Mouse (Mus musculus) stomach, embryonic 15.5 days (tissue): ENCODE data around the gene Akr1b3. TPM values are rescaled to one million over a fixed set of nuclear protein-coding genes. Genes with fewer than 3 reads are reported as not detected.
"Not testable (repeated sequence)": the region's sequence is repeated elsewhere in the genome, so short reads cannot be mapped to it uniquely, and the experiment has no call there.

Source experiments
- ATAC-seq: fragments of 200-750 bp; cut with Nextera tagmentation; 2 replicates; pipeline ENCODE4 v1.8.0; 2017; ENCODE audit warnings: low read depth, moderate number of reproducible peaks, moderate TSS enrichment; ENCODE audit not compliant: insufficient read depth, low FRiP score
- H3K27ac ChIP-seq: fragments of 300-500 bp; sonication (generic); 2 replicates; pipeline ENCODE4 v1.5.1; 2015; ENCODE audit warnings: mild to moderate bottlenecking, inconsistent platforms
- H3K27me3 ChIP-seq: fragments of 300-500 bp; sonication (generic); replicated peaks from 2 replicates; pipeline ENCODE4 v1.6.1; 2015; ENCODE audit warnings: inconsistent platforms
- H3K36me3 ChIP-seq: fragments of 300-500 bp; sonication (generic); 2 replicates; pipeline ENCODE4 v1.6.1; 2015; ENCODE audit warnings: inconsistent platforms
- H3K4me1 ChIP-seq: fragments of 300-500 bp; sonication (generic); 2 replicates; pipeline ENCODE4 v1.6.1; 2015; ENCODE audit warnings: inconsistent platforms
- H3K4me2 ChIP-seq: fragments of 300-500 bp; sonication (generic); 2 replicates; pipeline ENCODE4 v1.6.1; 2015; ENCODE audit warnings: mild to moderate bottlenecking, inconsistent platforms
- H3K4me3 ChIP-seq: fragments of 300-500 bp; sonication (generic); replicated peaks from 2 replicates; pipeline ENCODE4 v1.5.1; 2015; ENCODE audit warnings: inconsistent platforms
- H3K9ac ChIP-seq: fragments of 300-500 bp; sonication (generic); 2 replicates; pipeline ENCODE4 v1.6.1; 2015; ENCODE audit warnings: inconsistent platforms
- H3K9me3 ChIP-seq: fragments of 300-500 bp; sonication (generic); 2 replicates; pipeline ENCODE4 v1.6.1; 2016; ENCODE audit warnings: inconsistent platforms
- WGBS: fragments of 180-500 bp; shearing (Covaris S2); methylation state at CpG from one replicate; pipeline ENCODE4 v1.1.7; 2015; 5-methylcytosine and 5-hydroxymethylcytosine counted together
- polyA plus RNA-seq: library from polyadenylated mRNA; unstranded; fragments of >200 nt; fragmentation: Nextera tagmentation; extraction: Ambion mirVana; gene quantifications from 2 replicates; pipeline ENCODE4 v1.2.1, GENCODE M21; 2015

The Akr1b3 gene
- 110 and 134 TPM in 2 replicates for polyA plus RNA-seq

DNA sequence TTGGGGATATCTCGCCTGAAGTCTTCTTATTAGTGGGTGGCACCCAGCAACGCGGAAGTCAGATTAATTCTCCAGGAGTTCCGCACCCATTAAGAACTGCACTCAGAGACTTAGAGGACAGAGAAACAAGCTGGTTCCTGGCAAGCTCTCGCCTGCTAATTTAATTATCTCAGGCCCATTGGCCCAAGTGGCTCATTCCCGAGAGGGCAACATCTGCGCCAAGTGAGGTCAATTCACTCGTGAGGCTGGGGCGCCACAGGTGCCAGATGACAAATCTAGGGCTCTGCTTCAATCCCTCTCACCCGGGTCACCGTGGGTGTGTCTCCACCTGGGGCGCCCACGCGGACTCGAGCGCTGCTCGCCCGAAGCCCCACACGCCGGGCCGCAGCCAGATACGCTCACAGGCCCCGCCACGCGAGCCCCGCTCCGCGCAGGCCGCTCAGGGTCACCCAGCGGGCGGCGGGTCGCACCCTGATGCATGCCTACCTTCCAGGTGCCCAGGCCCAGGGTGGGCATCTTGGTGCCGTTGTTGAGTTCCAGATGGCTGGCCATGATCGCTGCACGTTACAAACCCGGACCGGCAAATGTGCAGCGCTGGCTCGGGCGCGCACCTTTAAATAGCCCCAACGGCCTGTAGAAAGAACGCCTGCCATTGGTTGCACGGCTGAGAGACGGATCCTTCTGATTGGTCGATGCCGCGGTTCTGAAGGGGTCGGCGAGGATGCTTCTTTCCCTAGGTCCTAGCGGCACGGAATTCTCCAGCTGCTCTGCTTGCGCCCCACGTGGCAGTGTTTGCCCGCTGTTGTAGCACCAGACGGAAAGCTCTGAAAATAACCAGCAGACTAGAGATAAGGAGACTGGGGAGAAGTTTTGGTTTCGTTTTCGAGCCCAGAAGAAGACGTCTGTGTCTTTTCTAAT is at the start of gene Akr1b3:
TSS of gene Akr1b3 (minus strand) at position 625 of the 918 bp plus-strand sequence.
- 1% methylated on average over 60 of the region's 60 CpGs for whole genome bisulfite sequencing
- H3K27me3 ChIP-seq, result no peaks in the 10 kb centered on the region
- H3K36me3 ChIP-seq, result no peaks in the 10 kb centered on the region; the same call in 1 of the 2 replicates
- H3K9ac ChIP-seq, result peak within 1 kb of the TSS; percentile 53; the same call in 1 of the 2 replicates
- H3K4me3 ChIP-seq, result peak within 1 kb of the TSS; percentile 76
- H3K4me2 ChIP-seq, result peak within 1 kb of the TSS; percentile 92
- peak; percentile 99 for ATAC-seq
- H3K9me3 ChIP-seq, result no peaks in the 10 kb centered on the region
- H3K4me1 ChIP-seq, result 0 out of 2 replicates have a peak, but pooled peaks cover 4% of the 10 kb centered on the region
- peak within 1 kb of the TSS; percentile 57; the same call in 1 of the 2 replicates for H3K27ac ChIP-seq

DNA sequence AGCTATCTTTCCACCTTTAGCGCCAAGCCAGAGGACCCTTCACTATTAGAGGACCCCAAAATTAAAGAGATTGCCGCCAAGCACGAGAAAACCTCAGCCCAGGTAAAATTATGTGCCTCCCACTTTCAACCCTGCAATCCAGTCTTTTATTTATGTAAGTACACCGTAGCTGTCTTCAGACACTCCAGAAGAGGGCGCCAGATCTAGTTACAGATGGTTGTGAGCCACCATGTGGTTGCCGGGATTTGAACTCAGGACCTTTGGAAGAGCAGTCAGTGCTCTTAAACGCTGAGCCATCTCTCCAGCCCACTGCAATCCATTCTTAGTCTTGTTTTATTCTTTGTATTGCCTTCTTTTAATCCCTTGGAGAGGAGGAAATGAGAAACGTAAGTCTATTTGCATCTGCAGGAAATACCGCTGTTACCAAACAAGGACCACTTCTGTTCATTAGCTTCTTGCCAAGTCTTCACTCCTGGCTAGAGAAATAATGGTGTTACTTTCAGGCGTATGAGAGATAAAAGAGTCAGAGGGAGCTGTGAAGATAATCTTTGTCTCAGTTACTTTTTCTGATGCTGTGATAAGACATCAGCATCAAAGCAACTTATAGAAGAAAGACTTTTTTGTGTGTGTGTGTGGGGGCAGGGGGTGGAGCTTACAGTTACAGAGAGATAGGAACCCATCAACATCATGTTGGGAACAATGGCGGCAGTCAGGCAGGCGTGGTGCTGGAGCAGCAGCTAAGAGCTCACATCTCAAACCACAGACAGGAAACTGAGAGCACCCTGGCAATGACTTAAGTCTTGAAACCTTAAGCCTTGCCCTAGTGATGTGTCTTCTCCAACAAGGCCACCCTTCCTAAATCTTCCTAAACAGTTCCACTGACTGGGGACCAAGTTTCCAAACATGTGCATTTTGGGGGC is 47.2 kb upstream of the Akr1b3 start:
- H3K27me3 ChIP-seq, result no peaks in the 10 kb centered on the region
- H3K4me1 ChIP-seq, result no peaks in the 10 kb centered on the region
- ATAC-seq, result no peak
- no peak overlapping the region for H3K4me3 ChIP-seq
- no peaks in the 10 kb centered on the region for H3K9me3 ChIP-seq
- no peak overlapping the region for H3K4me2 ChIP-seq
- H3K9ac ChIP-seq, result no peak overlapping the region
- WGBS, result 82% methylated on average over 12 of the region's 12 CpGs
- H3K36me3 ChIP-seq, result no peaks in the 10 kb centered on the region
- H3K27ac ChIP-seq, result no peak overlapping the region

DNA sequence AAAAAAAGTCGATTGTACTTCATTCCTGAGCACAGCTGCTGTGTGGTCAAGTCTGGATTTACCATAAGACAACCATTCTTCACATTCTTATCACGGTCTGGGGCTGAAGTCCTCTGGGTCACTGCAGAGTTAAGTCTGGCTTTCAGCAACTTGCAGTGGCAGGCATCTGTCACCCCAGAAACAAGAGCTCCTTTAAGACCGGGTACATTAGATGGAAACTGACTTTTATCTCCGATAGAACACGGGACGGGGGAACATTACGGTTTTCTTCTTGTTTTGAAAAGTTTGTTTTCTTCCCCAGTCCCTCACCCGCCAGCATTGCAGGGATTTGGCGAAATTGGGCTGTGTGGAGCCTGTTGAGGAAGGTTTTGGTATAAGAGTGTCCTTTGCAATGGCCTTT is 38.6 kb upstream of the Akr1b3 start:
- no peak overlapping the region for H3K27ac ChIP-seq
- H3K9ac ChIP-seq, result no peak overlapping the region
- H3K4me3 ChIP-seq, result no peak overlapping the region
- 85% methylated on average over 9 of the region's 9 CpGs for WGBS
- H3K4me1 ChIP-seq, result peaks cover 9% of the 10 kb centered on the region; the same call in 1 of the 2 replicates
- no peak for ATAC-seq
- H3K27me3 ChIP-seq, result no peaks in the 10 kb centered on the region
- H3K9me3 ChIP-seq, result no peaks in the 10 kb centered on the region
- H3K36me3 ChIP-seq, result no peaks in the 10 kb centered on the region
- H3K4me2 ChIP-seq, result no peak overlapping the region

DNA sequence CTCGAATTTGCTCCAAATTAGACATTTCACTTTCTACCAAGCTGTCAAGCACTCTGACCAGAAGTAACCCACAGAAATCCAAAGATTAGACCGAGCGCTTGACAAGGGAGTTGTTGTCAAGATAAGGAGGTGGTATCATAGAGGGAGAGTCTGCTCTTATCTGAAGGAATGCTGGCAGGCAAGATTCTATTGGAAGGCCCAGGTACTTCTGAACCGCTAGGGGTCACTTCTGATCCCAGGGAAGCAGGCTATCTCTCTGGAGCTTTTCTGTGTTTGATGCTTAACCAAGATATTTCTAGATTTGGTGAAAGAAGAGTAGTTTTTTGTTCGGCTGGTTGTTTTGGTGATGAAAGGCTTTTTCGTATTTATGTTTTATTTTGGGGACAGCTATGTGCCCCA is 38.1 kb upstream of the Akr1b3 start:
- H3K36me3 ChIP-seq, result no peaks in the 10 kb centered on the region
- H3K9ac ChIP-seq, result no peak overlapping the region
- no peaks in the 10 kb centered on the region for H3K27me3 ChIP-seq
- H3K9me3 ChIP-seq, result no peaks in the 10 kb centered on the region
- H3K27ac ChIP-seq, result no peak overlapping the region
- peaks cover 9% of the 10 kb centered on the region; the same call in 1 of the 2 replicates for H3K4me1 ChIP-seq
- 62% methylated on average over 6 of the region's 6 CpGs for WGBS
- no peak overlapping the region for H3K4me2 ChIP-seq
- no peak for ATAC-seq
- H3K4me3 ChIP-seq, result no peak overlapping the region

DNA sequence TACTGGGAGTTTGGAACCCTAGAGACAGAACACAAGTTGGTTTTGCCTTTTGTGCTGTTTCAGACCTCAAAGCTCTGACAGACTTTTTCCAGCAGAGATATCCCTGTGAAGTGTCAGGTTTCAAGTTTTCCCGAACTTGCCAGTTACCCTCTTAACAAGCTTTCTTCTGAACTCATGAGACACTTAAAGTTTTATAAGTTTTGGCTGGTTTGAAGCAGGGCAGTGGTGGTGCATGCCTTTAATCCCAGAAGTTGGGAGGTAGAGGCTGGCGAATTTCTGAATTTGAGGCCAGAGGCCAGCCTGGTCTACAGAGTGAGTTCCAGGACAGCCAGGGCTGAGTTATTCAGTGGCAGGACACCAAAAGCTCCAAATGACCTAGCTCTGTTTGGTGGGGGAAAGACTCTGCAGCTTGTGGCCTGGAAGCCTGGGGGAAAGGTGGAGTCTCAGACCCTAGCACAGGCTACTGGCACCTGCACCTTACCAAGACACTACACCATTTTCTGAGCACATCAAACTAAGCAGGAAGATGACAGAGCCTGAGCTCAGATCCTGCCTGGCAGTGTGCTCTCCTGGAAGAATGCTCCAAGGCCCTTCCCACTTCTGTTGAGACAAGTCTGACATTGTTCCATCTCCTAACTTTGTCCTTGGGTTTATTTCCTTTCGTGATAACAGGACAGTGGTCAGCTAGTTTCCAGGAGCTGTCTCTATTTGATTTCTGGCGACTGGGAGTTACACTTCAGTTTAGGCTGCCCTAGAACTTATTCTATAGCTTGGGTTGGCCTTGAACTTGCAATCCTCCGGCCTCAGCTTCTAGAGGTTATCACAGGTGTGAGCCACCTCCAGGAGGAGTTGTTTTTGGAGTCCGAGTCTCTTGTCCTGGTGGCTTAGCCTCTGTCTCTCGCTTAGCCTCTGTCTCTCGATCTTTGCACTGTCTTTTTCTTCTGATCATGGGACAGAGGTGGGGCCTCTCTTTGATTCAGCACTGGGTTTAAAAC is 37.4 kb upstream of the Akr1b3 start:
- no peak overlapping the region for H3K9ac ChIP-seq
- no peaks in the 10 kb centered on the region for H3K36me3 ChIP-seq
- no peaks in the 10 kb centered on the region for H3K27me3 ChIP-seq
- H3K9me3 ChIP-seq, result no peaks in the 10 kb centered on the region
- ATAC-seq, result no peak
- no peak overlapping the region for H3K4me3 ChIP-seq
- H3K4me1 ChIP-seq, result peaks cover 9% of the 10 kb centered on the region; the same call in 1 of the 2 replicates
- peak overlapping the region; percentile 49 for H3K4me2 ChIP-seq
- WGBS, result 63% methylated on average over 8 of the region's 8 CpGs
- H3K27ac ChIP-seq, result no peak overlapping the region

- Histone ChIP-seq H3K27ac (no peak within 1 kb of the TSS; the same call in 1 of the 2 replicates), H3K4me1 (peaks cover 9% of the 10 kb centered on the region; the same call in 1 of the 2 replicates), H3K9ac (no peak within 1 kb of the TSS), H3K27me3 (no peaks in the 10 kb centered on the region), H3K36me3 (no peaks in the 10 kb centered on the region), H3K4me3 (peak within 1 kb of the TSS; percentile 29), H3K4me2 (peak within 1 kb of the TSS; percentile 49), H3K9me3 (no peaks in the 10 kb centered on the region)
- 11% methylated on average over 16 of the region's 16 CpGs for WGBS
- no peak for ATAC-seq
Measured at GRCm38 (mm10) chr6:34353658-34354353, 36.5 kb upstream of the Akr1b3 start, which contains the start of gene Akr1b8. Akr1b8 (plus strand) TSS chr6:34354119.

GRCm38 (mm10) chr6:34352401-34352800 is 35.1 kb upstream of the Akr1b3 start:
- no peaks in the 10 kb centered on the region for H3K9me3 ChIP-seq
- no peak overlapping the region for H3K9ac ChIP-seq
- H3K4me2 ChIP-seq, result no peak overlapping the region
- H3K4me1 ChIP-seq, result peaks cover 9% of the 10 kb centered on the region; the same call in 1 of the 2 replicates
- WGBS, result 89% methylated on average over 3 of the region's 3 CpGs
- H3K4me3 ChIP-seq, result no peak overlapping the region
- ATAC-seq, result no peak
- no peaks in the 10 kb centered on the region for H3K27me3 ChIP-seq
- no peak overlapping the region for H3K27ac ChIP-seq
- H3K36me3 ChIP-seq, result no peaks in the 10 kb centered on the region

- not testable (repeated sequence) for H3K4me3 ChIP-seq, H3K4me2 ChIP-seq, H3K9ac ChIP-seq, H3K36me3 ChIP-seq, H3K4me1 ChIP-seq, H3K9me3 ChIP-seq, H3K27ac ChIP-seq, H3K27me3 ChIP-seq, ATAC-seq
- WGBS, result 41% methylated on average over 10 of the region's 10 CpGs
Measured at GRCm38 (mm10) chr6:34351481-34351880, 34.2 kb upstream of the Akr1b3 start.

DNA sequence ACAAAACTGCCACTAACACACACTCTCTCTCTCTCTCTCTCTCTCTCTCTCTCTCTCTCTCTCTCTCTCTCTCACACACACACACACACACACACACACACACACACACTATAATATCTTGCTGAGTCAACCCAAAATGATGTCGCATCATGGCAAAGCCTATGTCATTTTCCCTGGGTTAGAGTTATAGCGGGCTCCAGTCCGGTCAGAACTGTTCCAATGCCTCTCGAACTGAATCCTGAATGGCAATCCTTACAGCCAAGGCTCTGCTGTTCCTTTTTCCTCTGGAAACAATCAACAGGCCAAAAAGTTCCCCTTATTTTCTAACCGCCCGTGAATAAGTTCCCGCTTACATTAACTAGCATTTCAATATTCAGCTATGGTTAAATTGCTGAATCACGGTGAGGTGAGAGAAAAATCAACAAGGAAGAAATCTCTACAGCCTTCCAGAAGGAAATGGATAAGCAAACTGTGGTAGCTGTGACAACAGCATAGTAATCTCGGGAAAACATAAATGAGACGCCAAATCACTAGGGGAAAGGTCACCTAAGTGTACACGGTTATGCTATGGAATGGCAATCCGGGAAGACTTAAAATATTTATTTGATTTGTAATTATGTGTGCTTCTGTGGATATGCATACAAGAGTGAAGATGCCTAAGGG is 32.9 kb upstream of the Akr1b3 start:
- Histone ChIP-seq H3K4me2 (no peak overlapping the region), H3K4me1 (peaks cover 9% of the 10 kb centered on the region), H3K27ac (no peak overlapping the region), H3K27me3 (no peaks in the 10 kb centered on the region), H3K36me3 (no peaks in the 10 kb centered on the region), H3K4me3 (no peak overlapping the region), H3K9me3 (no peaks in the 10 kb centered on the region), H3K9ac (no peak overlapping the region)
- ATAC-seq, result no peak
- WGBS, result 66% methylated on average over 12 of the region's 12 CpGs
